Mouse (Mus musculus) intestine, postnatal 0 days (tissue): ENCODE results near the gene Stk4. TPM values are rescaled to one million over a fixed set of nuclear protein-coding genes. Genes with fewer than 3 reads are reported as not detected.
A peak's percentile ranks its signal among the peaks of the same experiment; 100 is the strongest.

Experiments
- ATAC-seq: fragments of 200-750 bp; cut with Nextera tagmentation; 2 replicates; pipeline ENCODE4 v1.8.0; 2017; ENCODE audit warnings: mild to moderate bottlenecking, moderate TSS enrichment, moderate library complexity
- H3K27ac ChIP-seq: fragments of 300-500 bp; sonication (generic); 2 replicates; pipeline ENCODE4 v1.5.1; 2014; ENCODE audit warnings: mild to moderate bottlenecking, low read depth, low read length, moderate library complexity
- H3K27me3 ChIP-seq: fragments of 300-500 bp; sonication (generic); replicated peaks from 2 replicates; pipeline ENCODE4 v1.6.1; 2014; ENCODE audit warnings: low read length, mixed read lengths; ENCODE audit not compliant: control insufficient read depth, insufficient read depth
- H3K36me3 ChIP-seq: fragments of 300-500 bp; sonication (generic); 2 replicates; pipeline ENCODE4 v1.6.1; 2014; ENCODE audit warnings: mild to moderate bottlenecking, moderate library complexity; ENCODE audit not compliant: control insufficient read depth, insufficient read depth
- H3K4me1 ChIP-seq: fragments of 300-500 bp; sonication (generic); replicated peaks from 2 replicates; pipeline ENCODE4 v1.6.1; 2014; ENCODE audit warnings: antibody characterized with exemption, low read length, mixed read lengths; ENCODE audit not compliant: control insufficient read depth, insufficient read depth
- H3K4me2 ChIP-seq: fragments of 300-500 bp; sonication (generic); replicated peaks from 2 replicates; pipeline ENCODE4 v1.6.1; 2014; ENCODE audit warnings: low read depth, mild to moderate bottlenecking, moderate library complexity
- H3K4me3 ChIP-seq: fragments of 300-500 bp; sonication (generic); 2 replicates; pipeline ENCODE4 v1.5.1; 2014; ENCODE audit warnings: low read depth, low read length
- H3K9ac ChIP-seq: fragments of 300-500 bp; sonication (generic); 2 replicates; pipeline ENCODE4 v1.6.1; 2014; ENCODE audit warnings: mild to moderate bottlenecking, low read depth, low read length
- H3K9me3 ChIP-seq: fragments of 300-500 bp; sonication (generic); 2 replicates; pipeline ENCODE4 v1.6.1; 2016; ENCODE audit warnings: mixed run types; ENCODE audit not compliant: control insufficient read depth
- CTCF ChIP-seq: sonication (generic); IDR thresholded peaks from 2 replicates; pipeline ENCODE4 v1.5.1; 2016; ENCODE audit warnings: low read depth, mild to moderate bottlenecking, control low read depth, antibody characterized with exemption, moderate library complexity
- WGBS: fragments of 180-500 bp; shearing (Covaris S2); extraction: QIAGEN DNeasy Blood & Tissue Kit; methylation state at CpG from one replicate; pipeline ENCODE4 v1.1.7; 2014; 5-methylcytosine and 5-hydroxymethylcytosine counted together
- polyA plus RNA-seq: library from polyadenylated mRNA; unstranded; fragments of >200 nt; fragmentation: Nextera tagmentation; extraction: Ambion mirVana; gene quantifications from 2 replicates; pipeline ENCODE4 v1.2.1, GENCODE M21; 2015

The Stk4 gene
- polyA plus RNA-seq, 1 experiment from 2014 or later, result 12.2 TPM

DNA sequence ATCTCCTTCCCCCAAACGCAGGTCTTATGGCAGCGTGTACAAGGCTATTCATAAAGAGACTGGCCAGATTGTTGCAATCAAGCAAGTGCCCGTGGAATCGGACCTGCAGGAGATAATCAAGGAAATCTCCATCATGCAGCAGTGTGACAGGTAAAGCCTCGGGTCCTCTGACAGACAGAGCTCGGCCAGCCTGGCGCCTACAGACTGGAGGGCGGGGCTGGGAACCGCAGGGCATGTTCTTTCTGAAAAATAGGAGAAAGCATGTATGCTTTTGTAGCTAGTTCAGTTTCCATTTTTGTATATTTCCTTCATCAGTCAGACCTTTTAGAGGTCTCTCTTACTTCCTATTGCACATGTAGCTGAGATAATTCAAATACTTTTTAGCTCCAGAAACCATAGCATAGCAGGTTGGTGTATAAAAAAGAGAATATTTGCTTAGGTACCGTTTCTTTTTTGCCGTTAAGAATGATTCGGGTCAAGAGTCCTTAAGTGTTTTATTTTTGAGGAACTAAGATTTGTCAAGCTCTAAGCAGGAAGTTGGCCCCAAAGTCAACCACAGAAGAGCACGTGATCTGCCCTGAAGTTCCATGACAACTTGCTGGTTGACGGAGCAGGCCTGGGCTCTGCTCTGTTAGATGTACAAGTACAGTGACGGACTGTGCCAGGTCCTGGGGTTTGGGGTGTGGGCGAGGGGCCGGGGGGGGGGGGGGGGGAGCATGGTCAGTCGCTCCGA lies 13.7 kb downstream of the Stk4 start:
- no peak for TF ChIP-seq CTCF
- no peaks in the 10 kb centered on the region for H3K9me3 ChIP-seq
- no peaks in the 10 kb centered on the region for H3K27me3 ChIP-seq
- no peak overlapping the region for H3K9ac ChIP-seq
- no peak for ATAC-seq
- H3K27ac ChIP-seq, result no peak overlapping the region
- H3K4me1 ChIP-seq, result no peaks in the 10 kb centered on the region
- H3K4me3 ChIP-seq, result no peak overlapping the region
- WGBS, result 84% methylated on average over 19 of the region's 19 CpGs
- H3K4me2 ChIP-seq, result no peak overlapping the region
- H3K36me3 ChIP-seq, result peaks cover 61% of the 10 kb centered on the region

DNA sequence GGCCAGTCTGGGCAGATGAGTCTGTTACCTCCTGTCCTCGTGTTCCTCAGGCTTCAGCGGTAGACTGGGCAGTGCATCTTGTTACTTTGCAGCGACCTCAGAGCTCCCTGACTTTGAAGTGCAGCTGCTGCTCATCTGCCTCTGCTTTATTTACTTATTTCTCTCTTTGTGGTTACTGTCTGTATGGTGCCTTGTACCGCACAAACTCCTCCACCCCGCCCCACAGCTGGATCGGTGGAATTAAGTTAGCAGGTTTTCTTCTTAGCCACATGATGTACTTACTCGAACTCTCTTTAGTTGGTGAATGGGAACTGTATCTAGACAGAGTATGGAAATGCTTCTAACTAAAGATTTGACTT lies 14.2 kb downstream of the Stk4 start:
- no peak overlapping the region for H3K4me3 ChIP-seq
- no peaks in the 10 kb centered on the region for H3K4me1 ChIP-seq
- H3K9me3 ChIP-seq, result no peaks in the 10 kb centered on the region
- H3K27ac ChIP-seq, result no peak overlapping the region
- no peaks in the 10 kb centered on the region for H3K27me3 ChIP-seq
- no peak for ATAC-seq
- H3K36me3 ChIP-seq, result peaks cover 67% of the 10 kb centered on the region
- no peak overlapping the region for H3K9ac ChIP-seq
- no peak for TF ChIP-seq CTCF
- WGBS, result 71% methylated on average over 7 of the region's 7 CpGs
- H3K4me2 ChIP-seq, result no peak overlapping the region

DNA sequence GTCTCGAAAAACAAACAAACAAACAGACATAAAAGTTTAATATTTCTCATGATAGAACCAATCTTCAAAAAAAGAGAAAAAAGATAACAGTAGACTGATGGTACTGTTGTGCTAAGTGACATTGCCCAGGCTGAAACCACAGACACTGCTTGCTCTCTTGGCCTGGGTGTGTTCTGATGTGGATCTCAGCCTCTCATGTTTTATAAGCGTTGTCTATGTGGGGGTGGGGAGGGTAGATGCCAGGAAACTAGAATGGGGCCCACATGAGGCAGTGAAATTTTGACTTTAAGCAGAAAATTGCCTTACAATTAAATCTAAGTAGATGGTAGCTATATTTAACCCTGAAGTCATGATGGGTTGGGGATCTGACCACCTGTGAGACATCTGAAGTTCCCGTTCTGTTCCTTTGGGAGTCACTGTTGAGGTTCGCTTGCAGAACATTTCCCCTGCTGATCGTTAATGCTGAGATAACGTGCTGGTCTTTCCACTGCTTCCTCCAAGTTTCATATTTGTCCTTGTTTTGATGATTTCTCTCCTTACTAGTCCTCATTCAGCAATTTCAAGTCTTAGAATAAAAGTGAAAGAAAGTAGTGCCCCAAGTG lies 17.4 kb downstream of the Stk4 start:
- Histone ChIP-seq H3K36me3 (peaks cover 56% of the 10 kb centered on the region), H3K9ac (no peak overlapping the region), H3K4me3 (no peak overlapping the region), H3K4me2 (no peak overlapping the region), H3K27ac (no peak overlapping the region), H3K27me3 (no peaks in the 10 kb centered on the region), H3K9me3 (no peaks in the 10 kb centered on the region), H3K4me1 (no peaks in the 10 kb centered on the region)
- ATAC-seq, result no peak
- TF ChIP-seq CTCF, result no peak
- WGBS, result 86% methylated on average over 6 of the region's 6 CpGs

DNA sequence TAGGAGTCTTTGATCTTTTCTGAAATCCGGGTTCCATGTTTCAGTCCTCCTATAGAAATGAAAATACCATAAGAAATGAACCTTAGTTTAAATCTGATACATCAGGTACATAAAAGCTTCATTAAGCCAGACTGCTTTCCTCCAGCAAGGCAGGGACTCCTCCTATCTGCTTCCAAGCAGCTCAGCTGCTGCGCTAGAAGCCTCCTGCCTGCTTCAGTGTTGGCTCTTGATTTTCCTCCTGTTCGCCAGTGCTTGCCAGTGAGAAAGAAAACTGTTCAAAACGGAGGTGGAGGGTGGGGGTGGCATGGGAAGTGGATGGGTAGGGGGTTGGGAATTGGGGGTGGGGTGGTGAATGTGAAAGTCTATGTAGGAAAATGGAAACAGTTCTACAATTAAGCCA lies 19.4 kb downstream of the Stk4 start:
- ATAC-seq, result no peak
- Histone ChIP-seq H3K27ac (no peak overlapping the region), H3K27me3 (no peaks in the 10 kb centered on the region), H3K4me3 (no peak overlapping the region), H3K36me3 (peaks cover 37% of the 10 kb centered on the region), H3K4me1 (no peaks in the 10 kb centered on the region), H3K4me2 (no peak overlapping the region), H3K9me3 (no peaks in the 10 kb centered on the region), H3K9ac (no peak overlapping the region)
- no peak for TF ChIP-seq CTCF
- 93% methylated on average over 4 of the region's 4 CpGs for WGBS

DNA sequence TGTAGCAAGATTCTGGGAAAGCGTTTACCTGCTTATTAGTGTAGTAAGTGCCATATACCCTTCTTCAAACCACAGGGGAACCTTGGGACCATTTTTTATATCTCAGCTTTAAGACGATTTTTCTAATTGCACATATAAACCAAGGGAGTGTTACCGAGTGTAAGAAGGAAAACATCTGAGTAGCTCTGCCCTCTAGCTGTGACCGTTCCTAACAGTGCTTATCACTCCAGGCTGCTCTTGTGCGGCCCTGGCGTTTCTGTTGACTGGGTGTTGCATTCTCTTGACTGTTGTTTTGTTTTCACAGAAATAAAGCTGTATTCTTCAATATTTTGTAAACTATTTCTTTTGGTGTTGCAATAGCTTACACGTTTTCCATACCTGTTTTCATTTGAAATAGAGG lies 24.0 kb downstream of the Stk4 start:
- H3K4me3 ChIP-seq, result no peak overlapping the region
- H3K36me3 ChIP-seq, result peaks cover 20% of the 10 kb centered on the region
- H3K9me3 ChIP-seq, result no peaks in the 10 kb centered on the region
- no peaks in the 10 kb centered on the region for H3K27me3 ChIP-seq
- H3K4me2 ChIP-seq, result no peak overlapping the region
- H3K4me1 ChIP-seq, result no peaks in the 10 kb centered on the region
- TF ChIP-seq CTCF, result peak; percentile 12; the same call in 1 of the 2 replicates
- H3K27ac ChIP-seq, result no peak overlapping the region
- ATAC-seq, result no peak
- H3K9ac ChIP-seq, result no peak overlapping the region
- WGBS, result 72% methylated on average over 7 of the region's 7 CpGs

DNA sequence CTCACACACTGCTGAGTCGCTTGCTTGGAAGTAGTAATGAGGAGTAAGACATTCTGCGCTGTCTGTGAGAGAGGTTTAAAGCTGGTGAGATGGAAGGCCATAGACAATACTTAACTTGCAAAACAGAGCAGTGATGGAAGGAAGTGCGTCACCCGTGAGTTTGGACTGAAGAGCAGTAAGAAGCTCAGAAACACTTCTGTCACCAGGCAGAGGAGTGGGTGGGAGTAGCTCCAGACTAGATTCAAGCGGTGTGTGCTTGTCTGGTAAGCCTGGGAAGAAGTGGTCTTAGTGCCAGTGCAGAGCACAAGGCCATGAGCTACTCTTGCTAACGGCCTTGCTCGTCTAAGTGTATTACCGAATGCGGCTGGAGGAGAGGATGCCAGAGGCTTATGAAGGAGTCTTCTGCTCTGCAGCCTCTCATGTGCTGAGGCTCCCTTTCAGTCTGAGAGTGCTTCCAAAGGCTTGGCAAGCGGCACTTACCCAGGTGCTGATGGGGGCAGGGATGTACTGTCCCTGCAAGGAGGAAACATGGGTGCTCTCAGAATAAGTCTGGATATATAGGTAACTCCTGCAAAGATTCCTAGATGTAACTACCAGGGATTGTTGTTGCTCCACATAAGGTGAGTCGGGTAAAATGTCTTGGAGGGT lies 28.6 kb downstream of the Stk4 start:
- H3K27ac ChIP-seq, result no peak overlapping the region
- no peaks in the 10 kb centered on the region for H3K9me3 ChIP-seq
- 96% methylated on average over 11 of the region's 11 CpGs for WGBS
- no peak overlapping the region for H3K4me2 ChIP-seq
- no peak for TF ChIP-seq CTCF
- no peaks in the 10 kb centered on the region for H3K27me3 ChIP-seq
- H3K4me1 ChIP-seq, result no peaks in the 10 kb centered on the region
- no peak overlapping the region for H3K4me3 ChIP-seq
- H3K9ac ChIP-seq, result no peak overlapping the region
- peaks cover 52% of the 10 kb centered on the region for H3K36me3 ChIP-seq
- ATAC-seq, result no peak
